Mouse (Mus musculus): ENCODE data around the gene Gm17387. TPM values are rescaled to one million over a fixed set of nuclear protein-coding genes. Genes with fewer than 3 reads are reported as not detected.
A peak's percentile ranks its signal among the peaks of the same experiment; 100 is the strongest.

Gene Gm17387
- polyA plus RNA-seq, 1 experiment from 2014 or later = not detected

GRCm38 (mm10) chr7:141003248-141004010 lies 25.5 kb upstream of the Gm17387 start:
- TF ChIP-seq CTCF (IDR thresholded peaks at IDR 0.05) (no peak), EP300 (IDR thresholded peaks at IDR 0.05) (peak; percentile 64)
- H3K36me3 ChIP-seq (ENCODE audit: insufficient read depth, low read length) = no peaks in the 10 kb centered on the region
- no peaks in the 10 kb centered on the region for H3K27me3 ChIP-seq (replicated peaks; ENCODE audit: insufficient read depth, low read length)
- DNase-seq (ENCODE audit: low spot score) = peak; percentile 67
- H3K4me3 ChIP-seq (ENCODE audit: low read depth, low read length) = no peak overlapping the region
- H3K9me3 ChIP-seq (ENCODE audit: low read length) = no peaks in the 10 kb centered on the region
- H3K27ac ChIP-seq (ENCODE audit: low read length) = peak overlapping the region; percentile 51; the same call in 1 of the 2 replicates
- no peak overlapping the region for H3K9ac ChIP-seq (replicated peaks; ENCODE audit: low read depth)
- 63% methylated on average over 5 of the region's 5 CpGs for WGBS
- ATAC-seq = no peak
- H3K4me2 ChIP-seq (replicated peaks; ENCODE audit: low read depth, low read length) = no peak overlapping the region
- no peaks in the 10 kb centered on the region for H3K4me1 ChIP-seq (ENCODE audit: insufficient read depth, low read depth, low read length)

- 90% methylated on average over 6 of the region's 6 CpGs for WGBS
- no peaks in the 10 kb centered on the region for H3K27me3 ChIP-seq (replicated peaks; ENCODE audit: insufficient read depth, low read length)
- no peak for ATAC-seq
- H3K4me2 ChIP-seq (replicated peaks; ENCODE audit: low read depth, low read length) = no peak overlapping the region
- no peaks in the 10 kb centered on the region for H3K9me3 ChIP-seq (ENCODE audit: low read length)
- no peak overlapping the region for H3K4me3 ChIP-seq (ENCODE audit: low read depth, low read length)
- H3K9ac ChIP-seq (replicated peaks; ENCODE audit: low read depth) = no peak overlapping the region
- no peaks in the 10 kb centered on the region for H3K36me3 ChIP-seq (ENCODE audit: insufficient read depth, low read length)
- no peak for DNase-seq (ENCODE audit: low spot score)
- TF ChIP-seq EP300 (IDR thresholded peaks at IDR 0.05) (no peak), CTCF (IDR thresholded peaks at IDR 0.05) (no peak)
- peaks cover 15% of the 10 kb centered on the region for H3K4me1 ChIP-seq (ENCODE audit: insufficient read depth, low read depth, low read length)
- H3K27ac ChIP-seq (ENCODE audit: low read length) = no peak overlapping the region
These were observed 22.5 kb upstream of the Gm17387 start for GRCm38 (mm10) chr7:141006446-141006845.

GRCm38 (mm10) chr7:141006914-141007313 lies 22.0 kb upstream of the Gm17387 start:
- H3K4me2 ChIP-seq (replicated peaks; ENCODE audit: low read depth, low read length) = no peak overlapping the region
- no peak overlapping the region for H3K27ac ChIP-seq (ENCODE audit: low read length)
- H3K36me3 ChIP-seq (ENCODE audit: insufficient read depth, low read length) = no peaks in the 10 kb centered on the region
- H3K9me3 ChIP-seq (ENCODE audit: low read length) = no peaks in the 10 kb centered on the region
- H3K27me3 ChIP-seq (replicated peaks; ENCODE audit: insufficient read depth, low read length) = no peaks in the 10 kb centered on the region
- no peak overlapping the region for H3K9ac ChIP-seq (replicated peaks; ENCODE audit: low read depth)
- no peak overlapping the region for H3K4me3 ChIP-seq (ENCODE audit: low read depth, low read length)
- ATAC-seq (no peak), DNase-seq (ENCODE audit: low spot score) (peak; percentile 70)
- peaks cover 17% of the 10 kb centered on the region for H3K4me1 ChIP-seq (ENCODE audit: insufficient read depth, low read depth, low read length)
- TF ChIP-seq CTCF (IDR thresholded peaks at IDR 0.05) (no peak), EP300 (IDR thresholded peaks at IDR 0.05) (no peak)
- WGBS = 48% methylated on average over 4 of the region's 5 CpGs

GRCm38 (mm10) chr7:141008312-141008761 lies 20.6 kb upstream of the Gm17387 start:
- peak overlapping the region; percentile 58 for H3K4me2 ChIP-seq (replicated peaks; ENCODE audit: low read depth, low read length)
- H3K4me1 ChIP-seq (ENCODE audit: insufficient read depth, low read depth, low read length) = peaks cover 17% of the 10 kb centered on the region
- peak overlapping the region; percentile 75 for H3K27ac ChIP-seq (ENCODE audit: low read length)
- WGBS = 5% methylated on average over 7 of the region's 7 CpGs
- peak overlapping the region; percentile 60; the same call in 1 of the 2 replicates for H3K4me3 ChIP-seq (ENCODE audit: low read depth, low read length)
- no peaks in the 10 kb centered on the region for H3K9me3 ChIP-seq (ENCODE audit: low read length)
- H3K9ac ChIP-seq (replicated peaks; ENCODE audit: low read depth) = peak overlapping the region; percentile 23; the same call in 1 of the 2 replicates
- ATAC-seq (peak; percentile 54), DNase-seq (ENCODE audit: low spot score) (peak; percentile 92)
- TF ChIP-seq EP300 (IDR thresholded peaks at IDR 0.05) (no peak), CTCF (IDR thresholded peaks at IDR 0.05) (peak; percentile 70)
- no peaks in the 10 kb centered on the region for H3K36me3 ChIP-seq (ENCODE audit: insufficient read depth, low read length)
- no peaks in the 10 kb centered on the region for H3K27me3 ChIP-seq (replicated peaks; ENCODE audit: insufficient read depth, low read length)

GRCm38 (mm10) chr7:141008938-141009660 lies 19.8 kb upstream of the Gm17387 start:
- ATAC-seq (peak; percentile 93), DNase-seq (ENCODE audit: low spot score) (peak; percentile 97)
- Histone ChIP-seq H3K4me3 (ENCODE audit: low read depth, low read length) (peak overlapping the region; percentile 60), H3K9ac (replicated peaks; ENCODE audit: low read depth) (peak overlapping the region; percentile 23), H3K4me1 (ENCODE audit: insufficient read depth, low read depth, low read length) (peaks cover 17% of the 10 kb centered on the region), H3K27ac (ENCODE audit: low read length) (peak overlapping the region; percentile 87), H3K27me3 (replicated peaks; ENCODE audit: insufficient read depth, low read length) (no peaks in the 10 kb centered on the region), H3K4me2 (replicated peaks; ENCODE audit: low read depth, low read length) (peak overlapping the region; percentile 58), H3K9me3 (ENCODE audit: low read length) (no peaks in the 10 kb centered on the region), H3K36me3 (ENCODE audit: insufficient read depth, low read length) (no peaks in the 10 kb centered on the region)
- TF ChIP-seq EP300 (IDR thresholded peaks at IDR 0.05) = peak; percentile 37; the same call in 1 of the 2 replicates
- peak; percentile 96 for TF ChIP-seq CTCF (IDR thresholded peaks at IDR 0.05)
- WGBS = 6% methylated on average over 19 of the region's 20 CpGs

- ATAC-seq = no peak
- H3K27me3 ChIP-seq (replicated peaks; ENCODE audit: insufficient read depth, low read length) = no peaks in the 10 kb centered on the region
- H3K27ac ChIP-seq (ENCODE audit: low read length) = peak overlapping the region; percentile 87
- peaks cover 17% of the 10 kb centered on the region for H3K4me1 ChIP-seq (ENCODE audit: insufficient read depth, low read depth, low read length)
- H3K4me3 ChIP-seq (ENCODE audit: low read depth, low read length) = peak overlapping the region; percentile 60
- no peaks in the 10 kb centered on the region for H3K9me3 ChIP-seq (ENCODE audit: low read length)
- DNase-seq (ENCODE audit: low spot score) = no peak
- WGBS = 63% methylated on average over 9 of the region's 9 CpGs
- peak overlapping the region; percentile 58 for H3K4me2 ChIP-seq (replicated peaks; ENCODE audit: low read depth, low read length)
- H3K9ac ChIP-seq (replicated peaks; ENCODE audit: low read depth) = peak overlapping the region; percentile 59
- no peak for TF ChIP-seq CTCF (IDR thresholded peaks at IDR 0.05)
- TF ChIP-seq EP300 (IDR thresholded peaks at IDR 0.05) = no peak
- H3K36me3 ChIP-seq (ENCODE audit: insufficient read depth, low read length) = no peaks in the 10 kb centered on the region
These were observed 19.3 kb upstream of the Gm17387 start for GRCm38 (mm10) chr7:141009665-141010064.
